Mouse (Mus musculus) central nervous system, embryonic 14 days (tissue): ENCODE data around the gene Gprc6a. TPM values are rescaled to one million over a fixed set of nuclear protein-coding genes. Genes with fewer than 3 reads are reported as not detected.

ENCODE experiments used
- polyA plus RNA-seq: library from polyadenylated mRNA; depleted of rRNA; stranded (reverse); fragments of >200 nt; gene quantifications from 2 replicates; pipeline ENCODE4 v1.2.3, GENCODE M21; 2012; rRNA removed

The Gprc6a gene
- 0.04 TPM in 1 of 2 replicates, not detected in the other for polyA plus RNA-seq

GRCm38 (mm10) chr10:51631411-51632136 is at the start of gene Gprc6a:
Gene Gprc6a, minus strand, starts transcription at chr10:51631461.

GRCm38 (mm10) chr10:51677548-51678250 is 46.4 kb upstream of the Gprc6a start, which contains the start of gene Rfx6:
Gene Rfx6, plus strand, starts transcription at chr10:51677756.

GRCm38 (mm10) chr10:51590139-51590574 is 41.1 kb downstream of the Gprc6a start, which contains the start of gene Fam162b:
Gene Fam162b, minus strand, starts transcription at chr10:51590517.

Other genes starting within 250 kb of the Gprc6a start
- gene Gm49339, start 150.8 kb downstream of the Gprc6a start, polyA plus RNA-seq = 1.0 and 1.7 TPM in 2 replicates
- gene Lilr4b, start 150.8 kb downstream of the Gprc6a start, polyA plus RNA-seq = 1.6 and 2.7 TPM in 2 replicates
- gene Lilrb4a, start 140.5 kb downstream of the Gprc6a start, polyA plus RNA-seq = 4.1 and 4.5 TPM in 2 replicates
- gene Fam162b, start 40.9 kb downstream of the Gprc6a start, polyA plus RNA-seq = 1.6 and 2.7 TPM in 2 replicates
- gene Rfx6, start 46.3 kb upstream of the Gprc6a start, polyA plus RNA-seq = 0.12 TPM in 1 of 2 replicates, not detected in the other